Comparison of ENCODE assay signal across 8 mouse cellular contexts in the genomic region with DNA sequence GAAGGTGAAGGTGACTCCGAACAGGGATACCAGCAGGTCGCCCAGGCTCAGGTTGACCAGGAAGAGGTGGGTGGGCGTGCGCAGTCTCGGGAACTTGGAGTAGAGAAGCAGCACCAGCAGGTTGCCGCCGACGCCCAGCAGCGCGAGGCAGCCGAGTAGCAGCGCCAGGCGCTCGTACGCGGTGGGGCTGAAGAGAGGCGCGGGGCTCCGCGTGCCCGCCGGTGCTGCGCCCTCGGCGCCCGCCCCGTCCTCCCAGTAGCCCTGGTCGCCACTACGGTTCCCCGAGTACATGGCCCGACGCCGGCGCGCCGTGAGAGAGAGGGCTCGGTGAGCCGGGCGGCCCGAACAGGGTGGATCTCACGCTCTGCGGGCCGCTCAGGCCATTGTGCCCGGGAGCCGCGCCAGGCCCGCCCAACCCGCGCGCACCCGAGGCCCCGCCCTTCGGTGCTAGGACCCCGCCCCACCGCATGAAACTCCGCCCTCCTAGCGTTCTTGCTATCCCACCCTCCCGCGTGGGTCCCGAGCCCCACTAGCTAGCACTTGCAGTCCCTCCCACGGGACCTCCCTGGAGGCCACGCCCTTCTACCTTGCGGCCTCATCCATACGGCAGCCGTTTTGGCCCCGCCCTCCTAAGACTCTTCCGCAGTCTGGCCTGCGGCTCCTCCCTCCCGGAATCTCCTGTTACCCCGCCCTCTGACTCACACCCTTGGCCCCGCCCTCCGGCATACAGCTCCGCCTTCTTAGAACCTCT. TPM values are rescaled to one million over a fixed set of nuclear protein-coding genes. Genes with fewer than 3 reads are reported as not detected.
DNase-seq lines count a peak whose midpoint lies in the region; ATAC-seq lines count a peak whose summit lies in the region.

Gene Opn3 (minus strand): TSS at position 531 of the 751 bp plus-strand sequence.
Gene Chml (minus strand): TSS at position 656 of the 751 bp plus-strand sequence.

- H3K4me3 ChIP-seq in heart, embryonic 10.5 days: peak within 1 kb of the TSS; percentile 82
- H3K4me3 ChIP-seq in kidney, embryonic 15.5 days (replicated peaks): peak within 1 kb of the TSS; percentile 80

- H3K4me2 ChIP-seq in kidney, embryonic 15.5 days: peak within 1 kb of the TSS; percentile 91

- peak within 1 kb of the TSS; percentile 98 for H3K27ac ChIP-seq in heart, embryonic 10.5 days
- H3K27ac ChIP-seq in kidney, embryonic 15.5 days: peak within 1 kb of the TSS; percentile 91

- peak; percentile 99 to 100 for DNase-seq in B cell, adult 2 months
- DNase-seq in brain, adult 2 months (ENCODE audit: low read depth, low spot score): peak; percentile 99
- peak; percentile 100 for DNase-seq in heart, embryonic 10.5 days (ENCODE audit: low spot score)
- DNase-seq in liver: peak; percentile 99
- peak; percentile 98 to 99 for DNase-seq in spleen, postnatal 4 days (ENCODE audit: low spot score in 2 of 2)

- WGBS in heart, embryonic 10.5 days: under 1% methylated on average over 72 of the region's 73 CpGs
- WGBS in kidney, embryonic 15.5 days: under 1% methylated on average over 73 of the region's 73 CpGs

- no peaks in the 10 kb centered on the region for H3K27me3 ChIP-seq in heart, embryonic 10.5 days (ENCODE audit: insufficient read depth, poor library complexity, severe bottlenecking)
- H3K27me3 ChIP-seq in kidney, embryonic 15.5 days: no peaks in the 10 kb centered on the region

- peak; percentile 94 for ATAC-seq in erythroblast, adult 5-6 weeks (replicated peaks; ENCODE audit: low FRiP score, poor library complexity, severe bottlenecking)
- ATAC-seq in kidney, embryonic 15.5 days (replicated peaks; ENCODE audit: low FRiP score): peak; percentile 98
- peak; percentile 95 for ATAC-seq in monocyte, adult 5-6 weeks (replicated peaks; ENCODE audit: insufficient number of reproducible peaks, low FRiP score, low TSS enrichment, poor library complexity, severe bottlenecking)

- peaks cover 25% of the 10 kb centered on the region for H3K4me1 ChIP-seq in heart, embryonic 10.5 days
- peaks cover 18% of the 10 kb centered on the region for H3K4me1 ChIP-seq in kidney, embryonic 15.5 days

- H3K9ac ChIP-seq in kidney, embryonic 15.5 days: peak within 1 kb of the TSS; percentile 74

- H3K36me3 ChIP-seq in heart, embryonic 10.5 days: peaks cover 8% of the 10 kb centered on the region
- peaks cover 8% of the 10 kb centered on the region for H3K36me3 ChIP-seq in kidney, embryonic 15.5 days

- H3K9me3 ChIP-seq in heart, embryonic 10.5 days: no peaks in the 10 kb centered on the region
- no peaks in the 10 kb centered on the region for H3K9me3 ChIP-seq in kidney, embryonic 15.5 days (replicated peaks)

RNA-seq across cellular contexts. Expression of gene Opn3, which starts in this region (rescaled TPM):
- total RNA-seq in erythroblast, adult 5-6 weeks (2015; ENCODE audit: low replicate concordance): not detected in 2 replicates
- 1.7 TPM in 1 of 2 replicates, not detected in the other for total RNA-seq in erythroblast, adult 5-6 weeks (2017; ENCODE audit: low replicate concordance)
- 10.8 and 13.7 TPM in 2 replicates for polyA plus RNA-seq in heart, embryonic 10.5 days (2016; fragmentation: Nextera tagmentation; extraction: Ambion mirVana)
- 8.1 and 9.6 TPM in 2 replicates for polyA plus RNA-seq in kidney, embryonic 15.5 days (2015; fragmentation: Nextera tagmentation; extraction: Ambion mirVana)
- total RNA-seq in monocyte, adult 5-6 weeks (2017): 0.29 to 0.78 TPM in 2 of 3 replicates, not detected in the other

RNA-seq across cellular contexts. Expression of gene Chml, which starts in this region (rescaled TPM):
- total RNA-seq in erythroblast, adult 5-6 weeks (2015; ENCODE audit: low replicate concordance): 4.6 and 5.9 TPM in 2 replicates
- 2.0 and 3.7 TPM in 2 replicates for total RNA-seq in erythroblast, adult 5-6 weeks (2017; ENCODE audit: low replicate concordance)
- polyA plus RNA-seq in heart, embryonic 10.5 days (2016; fragmentation: Nextera tagmentation; extraction: Ambion mirVana): 4.3 and 6.2 TPM in 2 replicates
- 3.0 and 3.4 TPM in 2 replicates for polyA plus RNA-seq in kidney, embryonic 15.5 days (2015; fragmentation: Nextera tagmentation; extraction: Ambion mirVana)
- total RNA-seq in monocyte, adult 5-6 weeks (2017): 11.2 to 13.9 TPM (median 13.0 TPM) in 3 replicates

Comparison
In these comparisons a context has a peak if more than half of its experiments do, and no peak if none do; other contexts are left out.
1. Peak in every context shown above with its lines: DNase-seq, ATAC-seq, H3K4me3 ChIP-seq and H3K27ac ChIP-seq.